Mouse (Mus musculus) cerebral cortex, adult 2 months (tissue): ENCODE results near the gene Myrip.

Source experiments
- WGBS: fragments of 180-500 bp; shearing (Covaris S2); methylation state at CpG from one replicate; pipeline ENCODE4 v1.1.7; 2018; 5-methylcytosine and 5-hydroxymethylcytosine counted together

Gene Myrip

DNA sequence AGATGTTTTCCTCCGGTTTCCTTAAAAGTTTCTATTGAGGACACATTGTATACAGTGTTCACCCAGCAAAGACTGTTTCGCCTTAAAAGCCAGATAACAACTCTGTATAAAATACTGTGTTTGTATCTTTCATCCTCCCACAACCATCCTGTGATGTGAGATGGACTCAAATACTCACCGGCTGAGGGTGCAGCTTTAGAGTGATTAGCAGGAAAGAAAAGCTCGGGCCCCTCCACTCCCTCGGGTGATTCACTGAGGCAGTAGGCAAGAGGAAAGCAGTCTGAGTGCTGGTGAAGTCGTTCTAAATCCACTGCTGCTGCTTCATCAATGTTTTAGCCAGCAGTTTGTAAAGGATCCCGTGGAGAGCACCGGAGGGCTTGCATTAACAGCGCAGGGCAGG lies 93.9 kb downstream of the Myrip start:
- 31% methylated on average over 9 of the region's 9 CpGs for WGBS

DNA sequence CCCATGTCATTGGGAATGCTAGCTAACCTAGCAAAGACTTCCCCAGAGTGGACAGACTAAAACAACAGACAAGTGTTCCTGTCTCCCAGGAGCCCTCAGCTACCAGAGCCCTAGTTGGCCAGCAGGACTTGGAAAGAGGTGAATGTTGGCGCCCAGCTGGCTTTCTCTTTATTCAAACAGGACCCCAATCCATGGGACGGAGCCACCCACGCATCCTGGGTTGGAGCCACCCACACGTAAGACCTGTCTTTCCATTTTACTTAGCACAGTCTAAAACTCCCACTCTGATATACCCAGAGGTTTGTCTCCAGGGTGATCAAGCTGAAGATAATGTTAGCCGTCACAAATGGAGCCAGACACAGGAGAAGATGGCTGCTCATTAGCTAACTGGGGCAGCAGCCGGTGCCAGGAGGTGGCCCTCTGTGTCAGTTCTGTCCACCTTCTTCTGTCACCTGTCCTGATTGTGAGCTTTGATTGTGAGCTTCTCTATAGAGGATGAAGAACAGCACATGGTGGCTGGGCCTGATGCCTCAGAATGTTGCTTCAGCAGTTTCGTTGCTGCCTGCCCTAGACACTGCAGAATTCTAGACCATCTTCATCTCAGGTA lies 95.4 kb downstream of the Myrip start:
- 50% methylated on average over 7 of the region's 7 CpGs for WGBS

DNA sequence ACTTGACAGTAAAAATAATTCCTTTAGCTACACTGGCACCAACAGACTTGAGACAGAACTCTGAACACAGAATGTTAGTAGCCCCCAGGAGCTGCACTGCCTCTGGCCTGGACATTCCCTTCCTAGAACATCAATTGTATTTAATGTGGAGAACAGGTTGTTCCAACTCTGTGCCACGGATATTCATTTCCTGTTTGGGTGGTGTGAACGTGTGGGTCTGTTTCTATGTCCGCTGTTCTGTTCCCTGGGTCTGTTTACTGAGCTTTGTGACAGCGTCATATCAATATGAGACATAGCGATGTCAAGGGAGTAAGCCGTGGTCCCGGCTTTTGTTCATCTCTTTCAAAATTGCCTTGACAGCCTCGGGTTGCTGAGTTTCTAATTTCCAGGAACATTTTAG lies 97.0 kb downstream of the Myrip start:
- WGBS, result 50% methylated on average over 8 of the region's 8 CpGs

DNA sequence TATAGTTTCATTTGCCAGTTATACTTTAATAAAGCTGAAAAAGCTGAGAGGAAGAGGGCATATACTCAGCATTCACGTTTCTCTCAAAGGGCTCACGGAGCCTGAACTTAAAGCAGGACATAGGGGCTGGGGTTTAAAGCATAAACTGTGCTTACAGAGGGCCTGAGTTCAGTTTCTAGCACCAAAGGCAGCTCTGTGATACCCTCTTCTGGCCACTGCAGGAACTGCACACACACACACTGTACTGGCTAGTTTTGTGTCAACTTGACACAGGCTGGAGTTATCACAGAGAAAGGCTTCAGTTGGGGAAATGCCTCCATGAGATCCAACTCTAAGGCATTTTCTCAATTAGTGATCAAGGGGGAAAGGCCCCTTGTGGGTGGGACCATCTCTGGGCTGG lies 98.2 kb downstream of the Myrip start:
- 92% methylated on average over 2 of the region's 2 CpGs for WGBS

DNA sequence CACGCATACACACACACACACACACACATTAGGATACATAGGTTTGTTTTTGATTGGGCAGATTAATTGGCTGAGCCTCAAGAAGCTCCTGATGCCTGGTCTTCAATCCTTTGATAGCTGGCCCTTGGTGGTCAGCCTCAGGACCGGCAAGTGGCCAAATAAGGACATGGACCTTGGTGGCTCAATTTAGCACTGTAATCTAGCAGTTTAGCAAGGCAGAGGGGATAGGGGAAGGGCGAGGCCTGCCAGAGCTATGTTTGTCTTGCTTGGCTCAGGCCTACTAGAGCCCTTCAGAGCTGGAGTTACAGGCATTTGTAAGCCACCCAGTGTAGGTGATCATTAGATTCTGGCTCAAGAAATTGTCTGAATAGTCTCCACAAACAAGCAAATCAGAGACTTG lies 101.1 kb downstream of the Myrip start:
- WGBS, result 66% methylated on average over 3 of the region's 3 CpGs

DNA sequence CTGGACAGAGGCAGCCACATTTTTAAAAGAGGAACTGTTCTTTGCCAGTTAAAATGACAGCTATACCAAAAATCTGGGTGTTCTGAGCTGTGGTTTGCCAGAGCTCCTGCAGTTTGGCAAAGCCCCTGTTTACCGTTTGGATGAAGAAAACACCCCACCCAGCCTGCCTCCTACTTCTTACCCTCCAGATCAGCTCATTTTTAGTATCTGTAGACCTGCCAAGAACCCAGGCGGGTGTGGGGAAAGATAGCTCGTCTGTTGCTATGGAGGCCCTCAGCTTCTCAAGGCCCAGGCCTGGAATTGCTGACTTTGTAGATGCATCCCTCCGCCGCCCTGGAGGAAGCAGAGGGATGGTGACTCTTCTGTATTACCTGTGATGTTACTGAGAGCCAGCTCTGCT lies 102.3 kb downstream of the Myrip start:
- WGBS, result 26% methylated on average over 5 of the region's 5 CpGs

DNA sequence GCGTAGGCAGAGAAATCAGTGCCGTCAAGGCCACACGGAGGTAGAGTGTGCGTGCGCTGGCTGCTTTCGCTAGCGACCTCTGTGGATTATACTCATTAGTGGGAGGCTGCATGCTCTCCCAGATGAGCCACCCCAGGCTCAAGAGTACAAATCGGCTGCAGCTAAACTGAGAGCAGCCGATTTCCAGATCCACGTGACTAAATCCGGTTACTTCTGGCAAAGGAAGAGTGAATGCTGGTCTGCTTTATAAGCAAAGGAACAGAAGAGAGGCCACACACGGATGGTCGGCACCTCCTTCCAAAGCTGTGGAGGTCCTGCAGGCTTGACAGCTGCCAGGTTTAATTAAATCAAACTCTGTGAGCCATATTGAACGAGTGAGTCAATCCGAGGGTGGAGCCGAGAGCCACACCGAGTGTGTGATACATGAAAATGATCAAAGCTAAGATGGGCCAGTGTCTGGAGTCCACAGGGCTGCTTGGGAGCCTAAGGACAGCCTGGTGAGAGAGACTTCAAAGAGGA lies 108.4 kb downstream of the Myrip start:
- 35% methylated on average over 17 of the region's 17 CpGs for WGBS

DNA sequence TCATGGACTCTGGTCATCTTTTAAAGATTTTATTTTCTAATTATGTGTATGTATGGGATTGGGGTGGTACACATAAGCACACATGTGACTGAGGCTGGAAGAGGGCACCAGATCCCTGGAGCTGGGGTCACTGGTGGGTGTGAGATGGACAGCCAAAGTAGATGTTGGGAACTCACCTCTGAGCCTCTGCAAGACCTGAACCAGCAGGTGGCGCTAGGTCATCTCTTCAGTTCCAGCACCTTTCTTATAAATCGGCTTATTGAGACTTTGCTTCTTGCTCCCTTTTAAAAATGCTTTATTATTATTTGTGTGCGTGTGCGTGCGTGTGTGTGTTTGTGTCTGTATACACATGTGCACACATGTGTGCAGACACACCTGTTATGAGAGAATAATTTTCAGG lies 109.1 kb downstream of the Myrip start:
- 20% methylated on average over 5 of the region's 5 CpGs for WGBS

DNA sequence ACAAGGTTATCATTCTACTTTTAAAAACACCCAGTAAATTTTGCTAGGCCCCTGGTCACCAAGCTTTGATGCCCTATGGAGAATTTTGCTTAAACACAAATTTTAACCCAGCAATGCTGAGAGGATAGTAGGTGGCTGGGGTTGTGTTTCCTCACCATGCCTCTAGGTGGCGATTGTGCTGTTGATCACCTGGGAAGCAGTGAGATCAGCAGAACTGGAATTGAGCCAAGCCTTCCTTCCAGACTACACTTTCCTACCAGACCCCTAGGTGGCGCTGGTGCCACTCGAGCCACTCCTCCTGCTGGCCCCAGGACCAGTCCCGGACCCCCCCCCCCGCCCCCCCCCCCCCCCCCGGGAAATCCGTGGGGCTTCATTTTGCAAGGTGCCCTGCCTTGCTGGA lies 114.2 kb downstream of the Myrip start:
- 0% methylated on average over 5 of the region's 7 CpGs for WGBS

DNA sequence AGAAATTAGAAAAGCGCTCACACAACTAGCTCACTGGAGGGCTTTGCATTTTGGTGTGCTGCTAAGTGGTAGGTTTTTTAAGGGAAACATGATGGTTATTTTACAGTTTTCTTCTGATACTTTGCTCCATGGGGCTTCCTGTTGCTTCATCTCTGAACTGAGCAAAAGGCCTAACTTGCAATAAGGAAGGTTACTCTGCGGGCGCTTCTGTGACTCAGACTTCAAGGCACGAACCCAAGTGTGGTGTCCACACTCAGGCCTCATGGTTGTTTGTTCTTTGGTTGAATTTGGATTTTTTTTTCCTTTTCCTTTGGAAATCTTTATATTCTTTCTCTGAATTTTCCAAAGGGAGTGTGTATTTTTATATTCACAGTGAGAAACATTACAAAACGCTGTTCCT lies 114.8 kb downstream of the Myrip start:
- WGBS, result 58% methylated on average over 5 of the region's 5 CpGs

DNA sequence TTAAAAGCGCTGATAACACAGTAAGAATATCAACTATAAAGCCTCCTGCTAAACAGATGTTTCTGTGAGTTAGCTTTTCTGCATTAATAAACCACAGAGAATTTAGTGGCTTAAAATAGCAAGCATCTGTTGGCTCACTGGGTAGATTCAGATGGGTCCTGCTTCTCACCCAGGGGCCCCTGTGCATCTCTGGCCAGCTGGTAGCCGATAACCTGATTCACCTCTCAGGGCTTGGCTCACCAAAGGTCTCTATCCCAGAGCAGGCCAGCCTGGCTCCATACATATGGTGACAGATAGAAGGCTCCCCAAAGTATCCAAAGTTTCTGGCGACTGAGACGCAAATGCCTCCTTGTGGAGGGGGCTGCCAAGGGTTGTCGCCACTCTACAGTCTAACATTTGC lies 115.4 kb downstream of the Myrip start:
- 58% methylated on average over 5 of the region's 5 CpGs for WGBS

DNA sequence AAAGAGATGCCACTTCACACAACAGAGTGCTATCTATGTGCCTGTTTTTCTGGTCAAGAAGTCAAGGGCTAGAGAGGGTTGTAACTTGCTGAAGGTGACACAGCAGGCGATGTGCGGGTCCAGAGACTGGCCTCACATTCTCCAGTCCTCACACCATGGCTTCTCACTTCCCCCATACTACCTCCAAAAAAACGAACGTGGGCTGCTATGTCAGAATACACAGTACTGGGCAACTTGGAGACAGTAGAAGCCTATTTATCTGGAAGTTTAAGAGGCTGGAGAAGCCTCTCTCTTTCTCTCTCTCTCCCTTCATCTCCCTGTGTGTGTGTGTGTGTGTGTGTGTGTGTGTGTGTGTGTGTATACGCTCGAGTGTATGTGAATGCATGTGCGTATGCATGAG lies 117.3 kb downstream of the Myrip start:
- WGBS, result 64% methylated on average over 7 of the region's 7 CpGs

DNA sequence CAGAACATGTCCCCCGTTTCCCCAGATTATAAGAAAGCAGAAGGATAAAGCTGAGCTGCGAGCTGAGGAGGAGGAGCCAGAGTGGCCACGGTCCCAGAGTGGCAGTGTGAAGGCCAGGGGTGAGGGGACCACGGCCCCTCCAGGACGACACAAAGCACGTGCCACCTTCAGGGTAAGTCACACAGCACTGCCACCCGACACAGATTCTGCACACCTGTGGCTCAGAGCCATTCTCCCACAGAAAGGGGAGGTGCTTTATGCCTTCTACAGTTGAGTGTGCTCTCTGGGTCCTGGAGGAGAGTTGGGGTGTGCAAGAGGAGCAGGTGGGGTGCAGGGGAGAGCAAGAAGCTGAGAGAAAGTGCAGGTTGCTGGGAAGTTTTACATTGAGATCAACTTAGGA lies 123.3 kb downstream of the Myrip start:
- 64% methylated on average over 7 of the region's 7 CpGs for WGBS

DNA sequence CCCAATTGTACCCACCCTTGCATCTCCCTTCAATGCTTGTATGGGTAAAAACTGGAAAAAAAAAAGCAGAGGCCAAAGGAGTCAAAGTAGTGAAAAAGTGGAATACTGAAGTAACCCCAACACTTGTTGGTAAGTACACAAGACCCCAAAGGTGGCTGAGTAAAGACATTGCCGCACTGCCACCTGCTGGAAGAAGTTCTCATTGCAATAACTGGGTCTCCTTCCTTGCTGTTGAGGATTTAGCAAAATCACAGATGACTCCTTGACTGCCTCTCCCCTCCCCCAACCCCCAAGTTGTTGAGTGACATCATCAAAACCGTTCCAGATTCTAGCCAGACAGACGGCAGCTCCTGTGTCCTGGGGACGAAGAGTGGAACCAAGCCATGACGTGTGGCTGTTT lies 124.5 kb downstream of the Myrip start:
- 28% methylated on average over 5 of the region's 5 CpGs for WGBS

DNA sequence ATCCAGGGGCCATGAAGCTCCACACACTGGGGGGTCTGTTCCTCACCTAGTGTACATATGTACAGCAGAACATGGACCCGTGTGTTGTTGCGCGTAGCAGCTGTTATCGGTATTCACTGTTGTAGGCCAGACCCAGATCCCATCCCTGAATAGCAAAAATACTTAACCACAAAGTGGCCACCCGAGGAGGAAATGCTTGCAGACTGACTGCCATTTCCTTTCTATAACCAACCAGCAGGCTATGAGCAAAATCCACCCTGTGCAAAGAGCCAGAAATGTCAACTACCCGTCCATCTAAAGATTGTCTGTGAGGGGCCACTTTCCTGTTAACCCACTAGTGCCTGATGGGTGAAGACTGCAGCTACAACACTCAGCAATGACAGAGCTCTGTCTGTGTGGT lies 126.9 kb downstream of the Myrip start:
- WGBS, result 65% methylated on average over 6 of the region's 6 CpGs

DNA sequence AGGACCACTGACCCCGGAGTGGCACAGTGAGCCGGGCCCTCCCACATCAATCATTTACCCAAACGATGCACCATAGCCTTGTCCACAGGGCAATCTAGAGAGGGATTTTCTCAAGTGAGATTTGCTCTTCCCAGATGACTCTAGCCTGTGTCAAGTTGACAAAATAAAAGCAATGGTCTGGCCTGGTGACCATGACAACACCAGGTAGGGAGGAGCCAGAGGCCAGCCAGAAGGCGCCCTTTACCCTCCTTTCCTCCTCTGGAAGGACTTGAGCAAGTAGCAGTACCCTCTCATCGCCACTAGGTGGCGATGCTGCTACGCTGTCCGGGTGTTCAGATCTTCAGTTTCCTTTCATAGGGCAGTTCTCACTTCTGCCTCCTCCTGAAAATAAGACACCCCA lies 132.4 kb downstream of the Myrip start:
- 26% methylated on average over 8 of the region's 8 CpGs for WGBS

DNA sequence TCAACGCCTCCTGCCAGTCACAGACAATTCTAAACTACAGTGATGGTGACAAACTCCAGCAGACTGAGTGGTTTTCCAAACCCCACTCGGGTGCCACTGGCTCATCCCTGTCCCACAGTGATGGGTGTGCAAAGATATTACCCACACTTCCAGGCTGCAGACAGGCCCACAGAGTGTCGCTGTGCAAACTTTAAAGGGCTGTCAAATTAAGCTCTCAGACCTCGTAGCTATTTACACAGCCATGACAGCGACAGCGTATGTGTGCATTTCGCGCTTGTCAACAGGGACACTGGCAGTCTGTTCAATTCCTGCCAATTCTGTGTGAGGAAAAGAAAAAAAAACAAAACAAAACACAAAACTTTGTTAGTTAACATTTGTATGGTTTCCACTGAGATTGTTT lies 134.5 kb downstream of the Myrip start:
- WGBS, result 52% methylated on average over 8 of the region's 8 CpGs

DNA sequence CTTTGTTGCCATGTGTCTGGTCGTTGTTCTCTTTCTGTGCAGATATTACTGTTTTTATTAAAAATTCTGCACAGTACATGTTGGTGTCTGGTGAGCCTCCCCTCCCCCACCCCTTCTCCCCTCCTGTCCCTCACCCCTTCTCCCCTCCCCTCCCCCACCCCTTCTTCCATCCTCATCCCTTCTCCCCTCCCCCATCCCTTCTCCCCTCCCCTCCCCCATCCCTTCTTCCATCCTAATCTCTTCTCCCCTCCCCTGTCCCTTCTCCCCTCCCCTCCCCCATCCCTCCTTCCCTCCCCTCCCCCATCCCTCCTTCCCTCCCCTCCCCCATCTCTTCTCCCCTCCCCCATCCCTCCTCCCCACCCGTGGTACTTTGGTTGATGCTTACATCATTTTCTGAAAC lies 135.5 kb downstream of the Myrip start:
- 39% methylated on average over 2 of the region's 2 CpGs for WGBS

DNA sequence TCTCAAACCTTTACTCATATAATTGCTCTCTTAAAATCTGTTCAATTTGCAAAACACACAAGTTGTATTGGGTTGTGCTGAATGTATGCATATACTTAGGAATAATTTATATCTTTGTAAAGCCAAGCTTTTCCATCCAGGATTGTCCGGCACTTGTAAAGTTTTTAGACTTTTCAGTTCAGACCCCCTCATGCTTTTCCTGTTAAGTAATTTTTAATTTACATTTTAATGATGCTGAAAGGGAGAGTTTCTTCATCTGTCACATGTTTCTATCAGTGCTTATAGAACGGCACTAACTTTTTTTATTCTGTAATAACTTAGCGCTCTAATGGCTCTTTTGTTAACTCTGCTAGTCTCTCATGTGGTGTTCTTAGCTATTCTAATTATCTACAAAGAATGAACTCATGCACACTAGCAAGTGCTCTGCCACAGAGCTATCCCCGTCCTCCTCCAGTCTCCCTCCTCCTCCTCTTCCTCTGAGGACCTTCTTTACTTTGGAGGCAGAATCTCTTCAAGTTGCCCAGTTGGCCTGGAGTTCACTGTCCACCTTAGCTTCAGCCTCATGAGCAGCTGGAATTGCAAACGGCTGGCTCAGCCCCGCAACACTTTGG lies 136.1 kb downstream of the Myrip start:
- WGBS, result 51% methylated on average over 6 of the region's 6 CpGs

DNA sequence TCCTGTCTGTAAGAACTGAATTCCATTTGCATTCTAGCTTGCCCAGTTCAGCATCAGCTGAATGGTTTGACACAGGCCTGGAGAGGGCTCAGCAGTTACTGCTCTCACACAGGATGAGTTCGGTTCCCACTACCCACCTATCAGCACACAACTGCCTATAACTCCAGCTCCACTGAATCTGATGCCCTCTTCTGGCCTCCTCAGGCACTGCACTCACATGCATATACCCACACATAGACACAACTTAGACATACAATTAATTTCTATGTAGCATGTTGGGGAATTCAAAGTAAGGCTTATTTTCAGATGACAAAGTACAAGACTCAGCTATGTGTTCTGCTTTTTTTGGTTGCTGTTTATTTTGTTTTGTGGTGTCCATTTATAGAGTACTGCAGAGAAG lies 137.0 kb downstream of the Myrip start:
- 91% methylated on average over 1 of the region's 1 CpGs for WGBS

DNA sequence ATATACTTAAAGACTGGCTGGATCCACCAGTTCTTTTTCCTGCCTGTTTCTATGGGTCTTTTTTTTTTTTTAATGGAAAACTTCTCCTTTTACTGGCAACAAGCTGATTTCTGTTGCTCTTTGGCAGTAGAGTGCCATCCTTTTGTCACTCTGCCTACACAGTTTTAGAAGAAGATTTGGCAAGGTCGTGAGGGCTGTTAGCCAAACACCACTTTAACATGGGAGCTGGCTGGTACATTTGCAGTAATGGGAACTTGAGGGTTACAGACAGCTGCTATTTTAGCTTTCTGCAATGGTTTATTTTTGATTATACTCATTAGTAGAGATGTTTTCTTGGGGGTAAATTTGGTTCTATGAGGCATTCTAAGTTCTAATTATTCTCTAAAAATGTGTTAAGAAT lies 137.5 kb downstream of the Myrip start:
- WGBS, result 27% methylated on average over 1 of the region's 1 CpGs

DNA sequence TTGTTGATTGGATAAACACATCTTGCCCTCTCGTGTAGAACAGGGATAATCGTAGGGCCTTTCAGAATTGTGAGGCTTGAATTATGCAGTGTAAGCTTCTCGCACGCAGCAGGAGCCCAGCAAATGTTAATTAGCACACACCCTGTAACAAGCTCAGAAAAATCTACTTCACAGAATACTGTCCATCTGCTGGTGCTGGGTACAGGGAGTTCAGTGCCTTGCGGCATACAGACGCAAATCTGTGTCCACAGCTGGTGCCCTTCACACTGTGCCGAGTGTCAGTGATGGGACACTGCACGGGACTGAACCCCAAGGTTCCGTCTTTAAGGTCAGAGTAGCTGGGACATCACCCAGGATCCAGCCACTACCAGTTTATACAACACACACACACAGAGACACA lies 143.3 kb downstream of the Myrip start:
- WGBS, result 30% methylated on average over 9 of the region's 9 CpGs

DNA sequence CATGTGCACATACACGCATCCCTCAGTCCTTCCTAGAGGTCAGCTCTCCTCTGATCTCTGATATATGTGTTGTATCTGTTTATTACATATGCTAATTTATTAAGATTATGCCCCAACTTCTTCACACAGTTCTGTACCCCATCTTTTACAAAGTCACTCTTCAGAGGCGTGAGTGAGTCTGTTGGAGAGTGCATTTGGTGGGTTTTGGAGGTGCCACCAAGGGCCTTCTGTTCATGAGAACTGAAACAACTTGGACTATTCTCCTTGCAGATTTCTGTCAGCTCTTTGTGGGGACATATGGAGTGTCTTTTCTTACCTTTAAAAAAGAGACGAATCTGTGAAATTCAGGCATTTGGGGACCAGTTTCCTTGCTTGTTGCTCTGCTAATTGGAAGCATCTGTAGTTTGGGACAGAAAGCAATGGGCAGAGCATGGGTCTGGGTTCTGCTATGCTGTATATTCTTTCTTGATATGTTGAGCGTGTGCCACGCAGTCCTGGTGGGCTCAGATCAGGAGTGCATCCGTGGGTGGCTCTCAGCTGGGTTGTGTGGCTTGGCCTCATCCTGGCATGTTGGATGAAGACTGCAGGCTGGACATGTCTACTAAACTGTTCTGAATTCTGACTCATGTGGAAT lies 148.5 kb downstream of the Myrip start:
- 48% methylated on average over 6 of the region's 6 CpGs for WGBS
